Mouse (Mus musculus): ENCODE data around the gene Timd2. TPM values are rescaled to one million over a fixed set of nuclear protein-coding genes. Genes with fewer than 3 reads are reported as not detected.
"Not testable (repeated sequence)": the region's sequence is repeated elsewhere in the genome, so short reads cannot be mapped to it uniquely, and the experiment has no call there.

Timd2 gene
- 1.6 and 3.3 TPM in 2 replicates for polyA plus RNA-seq (2012; rRNA removed)

GRCm38 (mm10) chr11:46706664-46707356, at the start of gene Timd2:
Gene Timd2, minus strand, starts transcription at chr11:46707061.
- no peak for DNase-seq (ENCODE audit: low read depth, low spot score)
- WGBS: 74% methylated on average over 6 of the region's 6 CpGs

GRCm38 (mm10) chr11:46755714-46756113, 48.9 kb upstream of the Timd2 start:
- WGBS: 75% methylated on average over 6 of the region's 6 CpGs
- DNase-seq (ENCODE audit: low read depth, low spot score): not testable (repeated sequence)

- WGBS: 85% methylated on average over 4 of the region's 4 CpGs
- no peak for DNase-seq (ENCODE audit: low read depth, low spot score)
Measured at GRCm38 (mm10) chr11:46754669-46755068, 47.8 kb upstream of the Timd2 start.

GRCm38 (mm10) chr11:46753662-46754061, 46.8 kb upstream of the Timd2 start:
- no peak for DNase-seq (ENCODE audit: low read depth, low spot score)
- WGBS: 28% methylated on average over 2 of the region's 2 CpGs

GRCm38 (mm10) chr11:46747996-46748395, 41.1 kb upstream of the Timd2 start:
- 45% methylated on average over 2 of the region's 2 CpGs for WGBS
- no peak for DNase-seq (ENCODE audit: low read depth, low spot score)

GRCm38 (mm10) chr11:46741716-46742115, 34.9 kb upstream of the Timd2 start:
- no peak for DNase-seq (ENCODE audit: low read depth, low spot score)
- 71% methylated on average over 3 of the region's 3 CpGs for WGBS

GRCm38 (mm10) chr11:46740886-46741285, 34.0 kb upstream of the Timd2 start:
- WGBS: 74% methylated on average over 4 of the region's 4 CpGs
- no peak for DNase-seq (ENCODE audit: low read depth, low spot score)

GRCm38 (mm10) chr11:46739501-46739900, 32.6 kb upstream of the Timd2 start:
- DNase-seq (ENCODE audit: low read depth, low spot score): no peak
- 59% methylated on average over 4 of the region's 4 CpGs for WGBS

GRCm38 (mm10) chr11:46735076-46735475, 28.2 kb upstream of the Timd2 start, which contains the start of gene Havcr1:
Gene Havcr1, plus strand, starts transcription at chr11:46735080.
- not testable (repeated sequence) for DNase-seq (ENCODE audit: low read depth, low spot score)
- 86% methylated on average over 1 of the region's 1 CpGs for WGBS

GRCm38 (mm10) chr11:46734617-46735016, 27.8 kb upstream of the Timd2 start:
- 11% methylated on average over 1 of the region's 1 CpGs for WGBS
- no peak for DNase-seq (ENCODE audit: low read depth, low spot score)

- DNase-seq (ENCODE audit: low read depth, low spot score): no peak
- 57% methylated on average over 6 of the region's 6 CpGs for WGBS
Measured at GRCm38 (mm10) chr11:46733242-46733789, 26.5 kb upstream of the Timd2 start.

- DNase-seq (ENCODE audit: low read depth, low spot score): no peak
- 69% methylated on average over 11 of the region's 11 CpGs for WGBS
Measured at GRCm38 (mm10) chr11:46731541-46732070, 24.7 kb upstream of the Timd2 start.

- 60% methylated on average over 5 of the region's 5 CpGs for WGBS
- no peak for DNase-seq (ENCODE audit: low read depth, low spot score)
Measured at GRCm38 (mm10) chr11:46698830-46699229, 8.0 kb downstream of the Timd2 start.

- WGBS: 79% methylated on average over 6 of the region's 6 CpGs
- DNase-seq (ENCODE audit: low read depth, low spot score): no peak
Measured at GRCm38 (mm10) chr11:46698278-46698655, 8.6 kb downstream of the Timd2 start.

GRCm38 (mm10) chr11:46697433-46698277, 9.2 kb downstream of the Timd2 start:
- no peak for DNase-seq (ENCODE audit: low read depth, low spot score)
- 74% methylated on average over 5 of the region's 5 CpGs for WGBS

GRCm38 (mm10) chr11:46695849-46696248, 11.0 kb downstream of the Timd2 start:
- WGBS: 60% methylated on average over 2 of the region's 2 CpGs
- DNase-seq (ENCODE audit: low read depth, low spot score): not testable (repeated sequence)

GRCm38 (mm10) chr11:46690136-46690535, 16.7 kb downstream of the Timd2 start:
- 46% methylated on average over 2 of the region's 2 CpGs for WGBS
- DNase-seq (ENCODE audit: low read depth, low spot score): no peak

GRCm38 (mm10) chr11:46683723-46684122, 23.1 kb downstream of the Timd2 start:
- no peak for DNase-seq (ENCODE audit: low read depth, low spot score)
- 41% methylated on average over 4 of the region's 4 CpGs for WGBS

GRCm38 (mm10) chr11:46682842-46683241, 24.0 kb downstream of the Timd2 start:
- 56% methylated on average over 1 of the region's 1 CpGs for WGBS
- DNase-seq (ENCODE audit: low read depth, low spot score): no peak

GRCm38 (mm10) chr11:46667938-46668337, 38.9 kb downstream of the Timd2 start:
- WGBS: 68% methylated on average over 2 of the region's 2 CpGs
- no peak for DNase-seq (ENCODE audit: low read depth, low spot score)
